Mouse (Mus musculus) liver, adult 2 months (tissue): ENCODE data around the gene Anapc7.

Source experiments
- CTCF ChIP-seq: fragments of 200-500 bp; IDR thresholded peaks from 2 replicates; pipeline ENCODE4 v1.5.1; 2011; ENCODE audit warnings: low read depth, low read length, control low read depth
- POLR2A ChIP-seq: fragments of 200-500 bp; IDR thresholded peaks from 2 replicates; pipeline ENCODE4 v1.6.1; 2011; ENCODE audit warnings: low read length, control low read depth; ENCODE audit not compliant: insufficient read depth; ENCODE audit errors: extremely low read depth

DNA sequence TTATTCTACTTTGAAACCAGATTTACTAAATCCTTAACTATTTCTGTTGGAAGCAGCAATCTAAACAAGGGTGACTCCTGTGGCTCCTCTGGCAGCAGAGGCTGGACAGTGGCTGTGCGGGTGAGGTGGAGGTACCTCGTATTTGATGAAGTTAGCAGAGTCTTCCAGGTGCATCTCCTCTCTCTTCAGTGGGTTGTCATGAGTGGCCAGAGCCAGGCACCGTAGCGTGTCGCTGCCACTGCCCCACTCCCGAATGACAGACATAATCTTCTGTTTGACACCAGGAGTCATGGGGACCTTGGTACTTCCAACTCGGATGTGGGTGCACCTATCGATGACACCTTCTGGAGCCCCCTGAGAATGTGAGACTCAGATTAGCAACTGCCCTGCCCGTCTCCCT, 39.9 kb downstream of the Anapc7 start:
- TF ChIP-seq POLR2A (no peak), CTCF (no peak)
